Mouse (Mus musculus) right cerebral cortex, postnatal 14 days (tissue): Measurements from ENCODE around the gene Atf1.
"Not testable (repeated sequence)": the region's sequence is repeated elsewhere in the genome, so short reads cannot be mapped to it uniquely, and the experiment has no call there.

Experiments
- DNase-seq: peaks from one replicate; pipeline ENCODE4 v3.0.0; 2022

Gene Atf1

GRCm38 (mm10) chr15:100260351-100260750 is 32.7 kb downstream of the Atf1 start:
- not testable (repeated sequence) for DNase-seq

- DNase-seq, result no peak
Measured at GRCm38 (mm10) chr15:100263246-100263905, 35.8 kb downstream of the Atf1 start.

- no peak for DNase-seq
Measured at GRCm38 (mm10) chr15:100265586-100266325, 38.1 kb downstream of the Atf1 start.

- DNase-seq, result no peak
Measured at GRCm38 (mm10) chr15:100268916-100269315, 41.3 kb downstream of the Atf1 start.

- DNase-seq, result no peak
Measured at GRCm38 (mm10) chr15:100269776-100270175, 42.2 kb downstream of the Atf1 start.

- DNase-seq, result not testable (repeated sequence)
Measured at GRCm38 (mm10) chr15:100270609-100271008, 43.0 kb downstream of the Atf1 start.

- no peak for DNase-seq
Measured at GRCm38 (mm10) chr15:100271411-100271810, 43.8 kb downstream of the Atf1 start.

- DNase-seq, result not testable (repeated sequence)
Measured at GRCm38 (mm10) chr15:100273791-100274308, 46.2 kb downstream of the Atf1 start.

GRCm38 (mm10) chr15:100274790-100275559 is 47.4 kb downstream of the Atf1 start:
- no peak for DNase-seq

- DNase-seq, result no peak
Measured at GRCm38 (mm10) chr15:100276403-100276802, 48.8 kb downstream of the Atf1 start.

GRCm38 (mm10) chr15:100277586-100277985 is 50.0 kb downstream of the Atf1 start:
- DNase-seq, result no peak

- no peak for DNase-seq
Measured at GRCm38 (mm10) chr15:100280626-100281025, 53.0 kb downstream of the Atf1 start, which contains the start of gene Tmprss12. Gene Tmprss12 (plus strand): TSS chr15:100280837.

- DNase-seq, result no peak
Measured at GRCm38 (mm10) chr15:100288980-100289379, 61.4 kb downstream of the Atf1 start.

GRCm38 (mm10) chr15:100290858-100291257 is 63.2 kb downstream of the Atf1 start:
- no peak for DNase-seq

GRCm38 (mm10) chr15:100292326-100292725 is 64.7 kb downstream of the Atf1 start:
- DNase-seq, result no peak

- no peak for DNase-seq
Measured at GRCm38 (mm10) chr15:100297856-100298255, 70.2 kb downstream of the Atf1 start.

- DNase-seq, result no peak
Measured at GRCm38 (mm10) chr15:100300499-100300898, 72.9 kb downstream of the Atf1 start.

- no peak for DNase-seq
Measured at GRCm38 (mm10) chr15:100301556-100301955, 73.9 kb downstream of the Atf1 start.

- DNase-seq, result no peak
Measured at GRCm38 (mm10) chr15:100303428-100304018, 75.9 kb downstream of the Atf1 start.

GRCm38 (mm10) chr15:100304019-100304991 is 76.7 kb downstream of the Atf1 start, which contains the start of gene Mettl7a1:
Gene Mettl7a1 (plus strand): TSS chr15:100304140.
- DNase-seq, result peak; percentile 88

- DNase-seq, result no peak
Measured at GRCm38 (mm10) chr15:100306201-100306600, 78.6 kb downstream of the Atf1 start.
